Mouse (Mus musculus): ENCODE results near the gene Shc3. TPM values are rescaled to one million over a fixed set of nuclear protein-coding genes. Genes with fewer than 3 reads are reported as not detected.

Gene Shc3
- polyA plus RNA-seq, 1 experiment from 2014 or later = 7.3 TPM

GRCm38 (mm10) chr13:51567411-51567851, 1.8 kb downstream of the Shc3 start:
- ATAC-seq (ENCODE audit: low FRiP score, low read depth) = no peak
- 0% methylated on average over 38 of the region's 38 CpGs for WGBS
- Histone ChIP-seq H3K9ac (peak overlapping the region; percentile 68), H3K27me3 (peaks cover 15% of the 10 kb centered on the region), H3K9me3 (no peaks in the 10 kb centered on the region), H3K4me1 (replicated peaks) (peaks cover 42% of the 10 kb centered on the region), H3K4me2 (peak overlapping the region; percentile 97), H3K27ac (replicated peaks) (peak overlapping the region; percentile 87), H3K4me3 (peak overlapping the region; percentile 63), H3K36me3 (no peaks in the 10 kb centered on the region)

GRCm38 (mm10) chr13:51567078-51567395, 2.2 kb downstream of the Shc3 start:
- Histone ChIP-seq H3K4me1 (replicated peaks) (peaks cover 42% of the 10 kb centered on the region), H3K9me3 (no peaks in the 10 kb centered on the region), H3K4me3 (peak overlapping the region; percentile 63), H3K9ac (peak overlapping the region; percentile 68), H3K27ac (replicated peaks) (peak overlapping the region; percentile 87; the same call in 1 of the 2 replicates), H3K27me3 (peaks cover 15% of the 10 kb centered on the region), H3K4me2 (peak overlapping the region; percentile 97), H3K36me3 (no peaks in the 10 kb centered on the region)
- WGBS = under 1% methylated on average over 42 of the region's 42 CpGs
- ATAC-seq (ENCODE audit: low FRiP score, low read depth) = no peak

GRCm38 (mm10) chr13:51566371-51567077, 2.7 kb downstream of the Shc3 start:
- H3K9me3 ChIP-seq = no peaks in the 10 kb centered on the region
- H3K9ac ChIP-seq = peak overlapping the region; percentile 68

GRCm38 (mm10) chr13:51564741-51565140, 4.5 kb downstream of the Shc3 start:
- Histone ChIP-seq H3K4me3 (peak overlapping the region; percentile 63; the same call in 1 of the 2 replicates), H3K27me3 (peaks cover 15% of the 10 kb centered on the region), H3K9ac (no peak overlapping the region), H3K36me3 (no peaks in the 10 kb centered on the region), H3K27ac (replicated peaks) (no peak overlapping the region), H3K9me3 (no peaks in the 10 kb centered on the region), H3K4me2 (peak overlapping the region; percentile 97), H3K4me1 (replicated peaks) (peaks cover 34% of the 10 kb centered on the region)
- WGBS = 67% methylated on average over 6 of the region's 6 CpGs
- no peak for ATAC-seq (ENCODE audit: low FRiP score, low read depth)

More at GRCm38 (mm10) chr13:51566371-51567077, 2.7 kb downstream of the Shc3 start:
- Histone ChIP-seq H3K4me2 (peak overlapping the region; percentile 97), H3K4me1 (replicated peaks) (peaks cover 42% of the 10 kb centered on the region), H3K4me3 (peak overlapping the region; percentile 63), H3K27me3 (peaks cover 15% of the 10 kb centered on the region), H3K27ac (replicated peaks) (no peak overlapping the region), H3K36me3 (no peaks in the 10 kb centered on the region)
- no peak for ATAC-seq (ENCODE audit: low FRiP score, low read depth)
- WGBS = 6% methylated on average over 22 of the region's 22 CpGs

- no peaks in the 10 kb centered on the region for H3K4me1 ChIP-seq (replicated peaks)
- H3K27ac ChIP-seq (replicated peaks) = no peak overlapping the region
- H3K4me3 ChIP-seq = no peak overlapping the region
- no peaks in the 10 kb centered on the region for H3K9me3 ChIP-seq
- 88% methylated on average over 11 of the region's 11 CpGs for WGBS
- no peak overlapping the region for H3K9ac ChIP-seq
- H3K4me2 ChIP-seq = no peak overlapping the region
- no peaks in the 10 kb centered on the region for H3K27me3 ChIP-seq
- no peak for ATAC-seq (ENCODE audit: low FRiP score, low read depth)
- no peaks in the 10 kb centered on the region for H3K36me3 ChIP-seq
These were observed 15.9 kb downstream of the Shc3 start for GRCm38 (mm10) chr13:51553343-51553742.

- Histone ChIP-seq H3K36me3 (no peaks in the 10 kb centered on the region), H3K27me3 (no peaks in the 10 kb centered on the region), H3K4me3 (no peak overlapping the region), H3K4me1 (replicated peaks) (no peaks in the 10 kb centered on the region), H3K9ac (no peak overlapping the region), H3K4me2 (no peak overlapping the region), H3K9me3 (no peaks in the 10 kb centered on the region), H3K27ac (replicated peaks) (no peak overlapping the region)
- 46% methylated on average over 3 of the region's 3 CpGs for WGBS
- ATAC-seq (ENCODE audit: low FRiP score, low read depth) = no peak
These were observed 17.0 kb downstream of the Shc3 start for GRCm38 (mm10) chr13:51552233-51552632.

GRCm38 (mm10) chr13:51551824-51552223, 17.4 kb downstream of the Shc3 start:
- WGBS = 59% methylated on average over 3 of the region's 3 CpGs
- no peak overlapping the region for H3K4me2 ChIP-seq
- no peak overlapping the region for H3K9ac ChIP-seq
- no peaks in the 10 kb centered on the region for H3K27me3 ChIP-seq
- no peak overlapping the region for H3K27ac ChIP-seq (replicated peaks)
- ATAC-seq (ENCODE audit: low FRiP score, low read depth) = no peak
- H3K4me1 ChIP-seq (replicated peaks) = no peaks in the 10 kb centered on the region
- no peaks in the 10 kb centered on the region for H3K36me3 ChIP-seq
- no peak overlapping the region for H3K4me3 ChIP-seq
- no peaks in the 10 kb centered on the region for H3K9me3 ChIP-seq

- 89% methylated on average over 8 of the region's 8 CpGs for WGBS
- no peak overlapping the region for H3K27ac ChIP-seq (replicated peaks)
- H3K36me3 ChIP-seq = no peaks in the 10 kb centered on the region
- ATAC-seq (ENCODE audit: low FRiP score, low read depth) = no peak
- H3K9me3 ChIP-seq = no peaks in the 10 kb centered on the region
- no peak overlapping the region for H3K4me3 ChIP-seq
- no peak overlapping the region for H3K9ac ChIP-seq
- no peaks in the 10 kb centered on the region for H3K4me1 ChIP-seq (replicated peaks)
- no peak overlapping the region for H3K4me2 ChIP-seq
- no peaks in the 10 kb centered on the region for H3K27me3 ChIP-seq
These were observed 29.4 kb downstream of the Shc3 start for GRCm38 (mm10) chr13:51539816-51540215.

GRCm38 (mm10) chr13:51535326-51535725, 33.9 kb downstream of the Shc3 start:
- Histone ChIP-seq H3K36me3 (no peaks in the 10 kb centered on the region), H3K4me2 (no peak overlapping the region), H3K27ac (replicated peaks) (no peak overlapping the region), H3K4me3 (no peak overlapping the region), H3K4me1 (replicated peaks) (no peaks in the 10 kb centered on the region), H3K9ac (no peak overlapping the region), H3K9me3 (no peaks in the 10 kb centered on the region), H3K27me3 (no peaks in the 10 kb centered on the region)
- 86% methylated on average over 7 of the region's 7 CpGs for WGBS
- ATAC-seq (ENCODE audit: low FRiP score, low read depth) = no peak

- Histone ChIP-seq H3K9me3 (no peaks in the 10 kb centered on the region), H3K9ac (no peak overlapping the region), H3K4me3 (no peak overlapping the region), H3K36me3 (no peaks in the 10 kb centered on the region), H3K27me3 (no peaks in the 10 kb centered on the region), H3K4me2 (no peak overlapping the region), H3K4me1 (replicated peaks) (no peaks in the 10 kb centered on the region; the same call in 1 of the 2 replicates), H3K27ac (replicated peaks) (no peak overlapping the region)
- no peak for ATAC-seq (ENCODE audit: low FRiP score, low read depth)
- WGBS = 67% methylated on average over 7 of the region's 7 CpGs
These were observed 42.7 kb downstream of the Shc3 start for GRCm38 (mm10) chr13:51526480-51526879.

- no peak overlapping the region for H3K4me2 ChIP-seq
- WGBS = 88% methylated on average over 4 of the region's 4 CpGs
- no peak overlapping the region for H3K9ac ChIP-seq
- ATAC-seq (ENCODE audit: low FRiP score, low read depth) = no peak
- H3K27ac ChIP-seq (replicated peaks) = no peak overlapping the region
- no peaks in the 10 kb centered on the region for H3K9me3 ChIP-seq
- H3K27me3 ChIP-seq = no peaks in the 10 kb centered on the region
- no peaks in the 10 kb centered on the region for H3K36me3 ChIP-seq
- H3K4me1 ChIP-seq (replicated peaks) = no peaks in the 10 kb centered on the region; the same call in 1 of the 2 replicates
- no peak overlapping the region for H3K4me3 ChIP-seq
These were observed 44.9 kb downstream of the Shc3 start for GRCm38 (mm10) chr13:51524316-51524715.

GRCm38 (mm10) chr13:51523311-51523710, 45.9 kb downstream of the Shc3 start:
- Histone ChIP-seq H3K4me3 (no peak overlapping the region), H3K27ac (replicated peaks) (no peak overlapping the region), H3K4me2 (no peak overlapping the region), H3K36me3 (no peaks in the 10 kb centered on the region), H3K27me3 (no peaks in the 10 kb centered on the region), H3K9me3 (no peaks in the 10 kb centered on the region), H3K4me1 (replicated peaks) (no peaks in the 10 kb centered on the region; the same call in 1 of the 2 replicates), H3K9ac (no peak overlapping the region)
- no peak for ATAC-seq (ENCODE audit: low FRiP score, low read depth)
- 97% methylated on average over 10 of the region's 10 CpGs for WGBS

GRCm38 (mm10) chr13:51518880-51519279, 50.3 kb downstream of the Shc3 start:
- no peaks in the 10 kb centered on the region for H3K4me1 ChIP-seq (replicated peaks)
- no peaks in the 10 kb centered on the region for H3K9me3 ChIP-seq
- WGBS = 97% methylated on average over 6 of the region's 6 CpGs
- no peak overlapping the region for H3K9ac ChIP-seq
- no peak overlapping the region for H3K27ac ChIP-seq (replicated peaks)
- no peak for ATAC-seq (ENCODE audit: low FRiP score, low read depth)
- H3K4me2 ChIP-seq = no peak overlapping the region
- no peaks in the 10 kb centered on the region for H3K27me3 ChIP-seq
- no peaks in the 10 kb centered on the region for H3K36me3 ChIP-seq
- H3K4me3 ChIP-seq = no peak overlapping the region

All from hindbrain, embryonic 15.5 days (tissue).